Mouse (Mus musculus) lung, embryonic 15.5 days (tissue): ENCODE results near the gene Prkag2. TPM values are rescaled to one million over a fixed set of nuclear protein-coding genes. Genes with fewer than 3 reads are reported as not detected.

ENCODE experiments used
- ATAC-seq: fragments of 200-750 bp; cut with Nextera tagmentation; 2 replicates; pipeline ENCODE4 v1.8.0; 2017; ENCODE audit warnings: moderate number of reproducible peaks, borderline replicate concordance; ENCODE audit not compliant: low FRiP score, low TSS enrichment; ENCODE audit errors: extremely low read depth
- H3K27ac ChIP-seq: fragments of 300-500 bp; sonication (generic); 2 replicates; pipeline ENCODE4 v1.5.1; 2015; ENCODE audit warnings: moderate library complexity, mild to moderate bottlenecking, inconsistent platforms
- H3K27me3 ChIP-seq: fragments of 300-500 bp; sonication (generic); 2 replicates; pipeline ENCODE4 v1.6.1; 2015; ENCODE audit warnings: inconsistent platforms
- H3K36me3 ChIP-seq: fragments of 300-500 bp; sonication (generic); 2 replicates; pipeline ENCODE4 v1.6.1; 2015; ENCODE audit warnings: inconsistent platforms
- H3K4me1 ChIP-seq: fragments of 300-500 bp; sonication (generic); 2 replicates; pipeline ENCODE4 v1.6.1; 2015; ENCODE audit warnings: inconsistent platforms
- H3K4me2 ChIP-seq: fragments of 300-500 bp; sonication (generic); 2 replicates; pipeline ENCODE4 v1.6.1; 2015; ENCODE audit warnings: inconsistent platforms, mild to moderate bottlenecking, moderate library complexity
- H3K4me3 ChIP-seq: fragments of 300-500 bp; sonication (generic); 2 replicates; pipeline ENCODE4 v1.5.1; 2015; ENCODE audit warnings: mild to moderate bottlenecking, inconsistent platforms
- H3K9ac ChIP-seq: fragments of 300-500 bp; sonication (generic); 2 replicates; pipeline ENCODE4 v1.6.1; 2015; ENCODE audit warnings: inconsistent platforms
- H3K9me3 ChIP-seq: fragments of 300-500 bp; sonication (generic); 2 replicates; pipeline ENCODE4 v1.6.1; 2016; ENCODE audit warnings: inconsistent platforms
- WGBS: fragments of 180-500 bp; shearing (Covaris S2); methylation state at CpG from one replicate; pipeline ENCODE4 v1.1.7; 2015; 5-methylcytosine and 5-hydroxymethylcytosine counted together
- polyA plus RNA-seq: library from polyadenylated mRNA; unstranded; fragments of >200 nt; fragmentation: Nextera tagmentation; extraction: Ambion mirVana; gene quantifications from 2 replicates; pipeline ENCODE4 v1.2.1, GENCODE M21; 2015

Gene Prkag2
- polyA plus RNA-seq, 1 experiment from 2014 or later, result 30.2 TPM

GRCm38 (mm10) chr5:24902835-24903234 lies 197.6 kb downstream of the Prkag2 start:
- 33% methylated on average over 4 of the region's 4 CpGs for WGBS
- H3K4me3 ChIP-seq, result no peak overlapping the region
- no peak overlapping the region for H3K27ac ChIP-seq
- no peak for ATAC-seq
- no peaks in the 10 kb centered on the region for H3K36me3 ChIP-seq
- H3K9ac ChIP-seq, result no peak overlapping the region
- H3K9me3 ChIP-seq, result no peaks in the 10 kb centered on the region
- H3K27me3 ChIP-seq, result no peaks in the 10 kb centered on the region
- no peak overlapping the region for H3K4me2 ChIP-seq
- peaks cover 14% of the 10 kb centered on the region for H3K4me1 ChIP-seq

GRCm38 (mm10) chr5:24895606-24896005 lies 204.8 kb downstream of the Prkag2 start:
- Histone ChIP-seq H3K9me3 (no peaks in the 10 kb centered on the region), H3K4me2 (no peak overlapping the region), H3K4me1 (no peaks in the 10 kb centered on the region), H3K27ac (no peak overlapping the region), H3K9ac (no peak overlapping the region), H3K4me3 (no peak overlapping the region), H3K27me3 (no peaks in the 10 kb centered on the region), H3K36me3 (no peaks in the 10 kb centered on the region)
- ATAC-seq, result no peak
- 94% methylated on average over 4 of the region's 4 CpGs for WGBS

GRCm38 (mm10) chr5:24894814-24895213 lies 205.6 kb downstream of the Prkag2 start:
- H3K27me3 ChIP-seq, result no peaks in the 10 kb centered on the region
- no peak overlapping the region for H3K4me3 ChIP-seq
- H3K9me3 ChIP-seq, result no peaks in the 10 kb centered on the region
- H3K36me3 ChIP-seq, result no peaks in the 10 kb centered on the region
- no peak overlapping the region for H3K9ac ChIP-seq
- 47% methylated on average over 1 of the region's 1 CpGs for WGBS
- no peak overlapping the region for H3K4me2 ChIP-seq
- H3K4me1 ChIP-seq, result no peaks in the 10 kb centered on the region; the same call in 1 of the 2 replicates
- no peak for ATAC-seq
- H3K27ac ChIP-seq, result no peak overlapping the region

- 82% methylated on average over 11 of the region's 11 CpGs for WGBS
- no peaks in the 10 kb centered on the region for H3K27me3 ChIP-seq
- H3K36me3 ChIP-seq, result no peaks in the 10 kb centered on the region
- H3K27ac ChIP-seq, result no peak overlapping the region
- H3K9me3 ChIP-seq, result no peaks in the 10 kb centered on the region
- H3K4me2 ChIP-seq, result no peak overlapping the region
- no peaks in the 10 kb centered on the region; the same call in 1 of the 2 replicates for H3K4me1 ChIP-seq
- no peak overlapping the region for H3K9ac ChIP-seq
- no peak for ATAC-seq
- H3K4me3 ChIP-seq, result no peak overlapping the region
Measured at GRCm38 (mm10) chr5:24892461-24892860, 208.0 kb downstream of the Prkag2 start.

GRCm38 (mm10) chr5:24889860-24890259 lies 210.6 kb downstream of the Prkag2 start:
- 46% methylated on average over 9 of the region's 9 CpGs for WGBS
- no peak overlapping the region for H3K27ac ChIP-seq
- peak; percentile 31; the same call in 1 of the 2 replicates for ATAC-seq

GRCm38 (mm10) chr5:24888874-24889591 lies 211.4 kb downstream of the Prkag2 start:
- no peaks in the 10 kb centered on the region for H3K27me3 ChIP-seq
- no peaks in the 10 kb centered on the region; the same call in 1 of the 2 replicates for H3K4me1 ChIP-seq
- 59% methylated on average over 11 of the region's 11 CpGs for WGBS
- no peak overlapping the region for H3K9ac ChIP-seq
- no peak overlapping the region for H3K27ac ChIP-seq
- H3K4me3 ChIP-seq, result no peak overlapping the region
- H3K36me3 ChIP-seq, result no peaks in the 10 kb centered on the region
- no peak for ATAC-seq
- H3K9me3 ChIP-seq, result no peaks in the 10 kb centered on the region
- H3K4me2 ChIP-seq, result no peak overlapping the region

More at GRCm38 (mm10) chr5:24889860-24890259, 210.6 kb downstream of the Prkag2 start:
- Histone ChIP-seq H3K9ac (no peak overlapping the region), H3K9me3 (no peaks in the 10 kb centered on the region), H3K4me3 (no peak overlapping the region), H3K4me1 (no peaks in the 10 kb centered on the region; the same call in 1 of the 2 replicates), H3K4me2 (no peak overlapping the region), H3K36me3 (no peaks in the 10 kb centered on the region), H3K27me3 (no peaks in the 10 kb centered on the region)

- Histone ChIP-seq H3K27ac (no peak overlapping the region), H3K9me3 (no peaks in the 10 kb centered on the region), H3K27me3 (no peaks in the 10 kb centered on the region), H3K9ac (no peak overlapping the region), H3K4me2 (no peak overlapping the region), H3K4me1 (no peaks in the 10 kb centered on the region; the same call in 1 of the 2 replicates), H3K4me3 (no peak overlapping the region), H3K36me3 (no peaks in the 10 kb centered on the region)
- 85% methylated on average over 8 of the region's 8 CpGs for WGBS
- ATAC-seq, result no peak
Measured at GRCm38 (mm10) chr5:24887271-24887670, 213.2 kb downstream of the Prkag2 start.

GRCm38 (mm10) chr5:24878713-24879112 lies 221.7 kb downstream of the Prkag2 start:
- H3K4me3 ChIP-seq, result no peak overlapping the region
- peaks cover 3% of the 10 kb centered on the region; the same call in 1 of the 2 replicates for H3K36me3 ChIP-seq
- no peaks in the 10 kb centered on the region for H3K27me3 ChIP-seq
- H3K9ac ChIP-seq, result no peak overlapping the region
- no peaks in the 10 kb centered on the region for H3K9me3 ChIP-seq
- no peak overlapping the region for H3K4me2 ChIP-seq
- WGBS, result 48% methylated on average over 4 of the region's 4 CpGs
- no peak for ATAC-seq
- no peaks in the 10 kb centered on the region for H3K4me1 ChIP-seq
- no peak overlapping the region for H3K27ac ChIP-seq

GRCm38 (mm10) chr5:24877836-24878624 lies 222.4 kb downstream of the Prkag2 start:
- Histone ChIP-seq H3K36me3 (peaks cover 3% of the 10 kb centered on the region; the same call in 1 of the 2 replicates), H3K27me3 (no peaks in the 10 kb centered on the region), H3K4me1 (no peaks in the 10 kb centered on the region), H3K9ac (no peak overlapping the region), H3K4me3 (no peak overlapping the region), H3K4me2 (no peak overlapping the region), H3K9me3 (no peaks in the 10 kb centered on the region), H3K27ac (no peak overlapping the region)
- ATAC-seq, result no peak
- 54% methylated on average over 11 of the region's 11 CpGs for WGBS

GRCm38 (mm10) chr5:24876653-24877052 lies 223.8 kb downstream of the Prkag2 start:
- Histone ChIP-seq H3K27me3 (no peaks in the 10 kb centered on the region), H3K4me1 (no peaks in the 10 kb centered on the region), H3K4me2 (no peak overlapping the region), H3K27ac (no peak overlapping the region), H3K4me3 (no peak overlapping the region), H3K36me3 (peaks cover 3% of the 10 kb centered on the region; the same call in 1 of the 2 replicates), H3K9ac (no peak overlapping the region), H3K9me3 (no peaks in the 10 kb centered on the region)
- no peak for ATAC-seq
- 83% methylated on average over 9 of the region's 9 CpGs for WGBS

- ATAC-seq, result no peak
- Histone ChIP-seq H3K9me3 (no peaks in the 10 kb centered on the region), H3K4me1 (peaks cover 6% of the 10 kb centered on the region; the same call in 1 of the 2 replicates), H3K27ac (no peak overlapping the region), H3K9ac (no peak overlapping the region), H3K27me3 (no peaks in the 10 kb centered on the region), H3K4me2 (no peak overlapping the region), H3K4me3 (no peak overlapping the region), H3K36me3 (peaks cover 3% of the 10 kb centered on the region; the same call in 1 of the 2 replicates)
- 84% methylated on average over 4 of the region's 4 CpGs for WGBS
Measured at GRCm38 (mm10) chr5:24874111-24874510, 226.3 kb downstream of the Prkag2 start.

GRCm38 (mm10) chr5:24873221-24873620 lies 227.2 kb downstream of the Prkag2 start:
- no peak overlapping the region for H3K9ac ChIP-seq
- H3K36me3 ChIP-seq, result peaks cover 3% of the 10 kb centered on the region; the same call in 1 of the 2 replicates
- ATAC-seq, result no peak
- WGBS, result 58% methylated on average over 6 of the region's 6 CpGs
- H3K4me2 ChIP-seq, result no peak overlapping the region
- H3K27me3 ChIP-seq, result no peaks in the 10 kb centered on the region
- H3K9me3 ChIP-seq, result no peaks in the 10 kb centered on the region
- H3K27ac ChIP-seq, result no peak overlapping the region
- no peak overlapping the region for H3K4me3 ChIP-seq
- H3K4me1 ChIP-seq, result peaks cover 6% of the 10 kb centered on the region; the same call in 1 of the 2 replicates
